Mouse (Mus musculus): Measurements from ENCODE around the gene Tmem62.
"Not testable (repeated sequence)": the region's sequence is repeated elsewhere in the genome, so short reads cannot be mapped to it uniquely, and the experiment has no call there.

The Tmem62 gene

GRCm38 (mm10) chr2:120976990-120977925 lies at the start of gene Tmem62:
Gene Tmem62, plus strand, starts transcription at chr2:120977017.
- DNase-seq: peak; percentile 78 to 79

GRCm38 (mm10) chr2:120933038-120933437 lies 43.8 kb upstream of the Tmem62 start:
- DNase-seq: no peak

- peak; percentile 58 to 66 for DNase-seq
These were observed 25.6 kb upstream of the Tmem62 start for GRCm38 (mm10) chr2:120951208-120951607.

- no peak for DNase-seq
These were observed 24.5 kb upstream of the Tmem62 start for GRCm38 (mm10) chr2:120952176-120952938.

GRCm38 (mm10) chr2:120959363-120959762 lies 17.5 kb upstream of the Tmem62 start:
- no peak for DNase-seq

- DNase-seq: no peak
These were observed 17.0 kb upstream of the Tmem62 start for GRCm38 (mm10) chr2:120959827-120960226.

GRCm38 (mm10) chr2:120960261-120960660 lies 16.6 kb upstream of the Tmem62 start:
- DNase-seq: no peak

- no peak for DNase-seq
These were observed 13.7 kb upstream of the Tmem62 start for GRCm38 (mm10) chr2:120963110-120963509.

GRCm38 (mm10) chr2:120965486-120965885 lies 11.3 kb upstream of the Tmem62 start:
- no peak for DNase-seq

GRCm38 (mm10) chr2:120970045-120970539 lies 6.7 kb upstream of the Tmem62 start:
- peak; percentile 49 to 59 for DNase-seq

- peak; percentile 92 to 93 for DNase-seq
These were observed 6.2 kb upstream of the Tmem62 start, which contains the start of gene Ubr1 for GRCm38 (mm10) chr2:120970559-120971080. Gene Ubr1, minus strand, starts transcription at chr2:120970715.

- no peak for DNase-seq
These were observed 5.1 kb upstream of the Tmem62 start for GRCm38 (mm10) chr2:120971766-120972165.

GRCm38 (mm10) chr2:120972257-120972656 lies 4.6 kb upstream of the Tmem62 start:
- not testable (repeated sequence) for DNase-seq

GRCm38 (mm10) chr2:120972964-120973363 lies 3.9 kb upstream of the Tmem62 start:
- DNase-seq: peak in 1 of 2 experiments; percentile 14

- peak; percentile 28 to 57 for DNase-seq
These were observed 509 bp upstream of the Tmem62 start for GRCm38 (mm10) chr2:120976308-120976707.

GRCm38 (mm10) chr2:120977926-120978692 lies 1.3 kb downstream of the Tmem62 start:
- DNase-seq: no peak

- DNase-seq: no peak
These were observed 1.8 kb downstream of the Tmem62 start for GRCm38 (mm10) chr2:120978693-120979037.

- DNase-seq: no peak
These were observed 3.0 kb downstream of the Tmem62 start for GRCm38 (mm10) chr2:120979819-120980218.

- DNase-seq: no peak
These were observed 4.0 kb downstream of the Tmem62 start for GRCm38 (mm10) chr2:120980861-120981260.

- DNase-seq: peak in 1 of 2 experiments; percentile 19
These were observed 6.8 kb downstream of the Tmem62 start for GRCm38 (mm10) chr2:120983611-120984010.

- DNase-seq: no peak
These were observed 8.4 kb downstream of the Tmem62 start for GRCm38 (mm10) chr2:120985241-120985640.

- no peak for DNase-seq
These were observed 14.4 kb downstream of the Tmem62 start for GRCm38 (mm10) chr2:120991196-120991595.
